Mouse (Mus musculus) forebrain, embryonic 14.5 days (tissue): ENCODE results near the gene Tmem80. TPM values are rescaled to one million over a fixed set of nuclear protein-coding genes. Genes with fewer than 3 reads are reported as not detected.

Experiments
- ATAC-seq: fragments of 200-750 bp; cut with Nextera tagmentation; 2 replicates; pipeline ENCODE4 v1.8.0; 2017; ENCODE audit warnings: mild to moderate bottlenecking, moderate library complexity
- DNase-seq: peaks from one replicate; pipeline ENCODE4 v3.0.0-alpha.2; 2015; ENCODE audit warnings: low spot score
- H3K27ac ChIP-seq: fragments of 300-500 bp; sonication (generic); 2 replicates; pipeline ENCODE4 v1.5.1; 2014; ENCODE audit warnings: low read depth, mild to moderate bottlenecking, control low read depth, low read length, moderate library complexity
- H3K27me3 ChIP-seq: fragments of 300-500 bp; sonication (generic); replicated peaks from 2 replicates; pipeline ENCODE4 v1.6.1; 2014; ENCODE audit warnings: low read length, control low read depth, mixed read lengths; ENCODE audit not compliant: control insufficient read depth, insufficient read depth
- H3K36me3 ChIP-seq: fragments of 300-500 bp; sonication (generic); 2 replicates; pipeline ENCODE4 v1.6.1; 2014; ENCODE audit warnings: low read length, control low read depth; ENCODE audit not compliant: control insufficient read depth, insufficient read depth
- H3K4me1 ChIP-seq: fragments of 300-500 bp; sonication (generic); 2 replicates; pipeline ENCODE4 v1.6.1; 2014; ENCODE audit warnings: antibody characterized with exemption, low read length, control low read depth; ENCODE audit not compliant: control insufficient read depth, insufficient read depth
- H3K4me2 ChIP-seq: fragments of 300-500 bp; sonication (generic); 2 replicates; pipeline ENCODE4 v1.6.1; 2014; ENCODE audit warnings: mild to moderate bottlenecking, control low read depth, low read length
- H3K4me3 ChIP-seq: fragments of 300-500 bp; sonication (generic); 2 replicates; pipeline ENCODE4 v1.5.1; 2014; ENCODE audit warnings: low read depth, low read length, control low read depth
- H3K9ac ChIP-seq: fragments of 300-500 bp; sonication (generic); 2 replicates; pipeline ENCODE4 v1.6.1; 2014; ENCODE audit warnings: mild to moderate bottlenecking, low read length, control low read depth, moderate library complexity
- H3K9me3 ChIP-seq: fragments of 300-500 bp; sonication (generic); replicated peaks from 2 replicates; pipeline ENCODE4 v1.6.1; 2016; ENCODE audit warnings: low read length, control low read depth, mixed read lengths; ENCODE audit not compliant: control insufficient read depth
- WGBS: fragments of 180-500 bp; shearing (Covaris S2); extraction: QIAGEN DNeasy Blood & Tissue Kit; methylation state at CpG from one replicate; pipeline ENCODE4 v1.1.7; 2014; 5-methylcytosine and 5-hydroxymethylcytosine counted together
- polyA plus RNA-seq: library from polyadenylated mRNA; unstranded; fragments of >200 nt; fragmentation: Nextera tagmentation; extraction: Ambion mirVana; gene quantifications from 2 replicates; pipeline ENCODE4 v1.2.1, GENCODE M21; 2014

The Tmem80 gene
- polyA plus RNA-seq, 1 experiment from 2014 or later = 39.1 TPM

DNA sequence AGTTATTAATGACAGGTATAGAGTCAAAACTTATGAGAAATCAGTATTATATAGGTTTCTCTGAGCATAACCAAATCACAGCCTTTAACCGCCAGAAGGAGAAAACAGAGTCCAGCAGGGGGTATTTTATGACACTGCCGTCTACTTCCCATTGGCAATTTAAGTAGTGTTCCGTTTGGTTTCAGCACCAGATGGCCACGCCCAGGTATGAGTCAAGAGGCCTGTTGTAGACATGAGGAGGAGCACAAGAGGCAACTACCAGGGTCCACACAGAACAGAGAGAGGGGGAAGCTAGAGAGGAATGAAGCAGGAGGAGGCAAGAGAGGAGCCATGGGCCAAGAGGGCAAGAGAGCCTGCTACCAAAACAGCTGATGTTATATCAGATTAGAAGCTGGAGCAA, 52.0 kb downstream of the Tmem80 start:
- H3K4me1 ChIP-seq = no peaks in the 10 kb centered on the region
- 72% methylated on average over 4 of the region's 4 CpGs for WGBS
- H3K27me3 ChIP-seq = no peaks in the 10 kb centered on the region
- ATAC-seq (no peak), DNase-seq (no peak)
- H3K27ac ChIP-seq = no peak overlapping the region
- H3K4me3 ChIP-seq = no peak overlapping the region
- H3K36me3 ChIP-seq = no peaks in the 10 kb centered on the region
- H3K9ac ChIP-seq = no peak overlapping the region
- no peak overlapping the region for H3K4me2 ChIP-seq
- no peaks in the 10 kb centered on the region for H3K9me3 ChIP-seq

DNA sequence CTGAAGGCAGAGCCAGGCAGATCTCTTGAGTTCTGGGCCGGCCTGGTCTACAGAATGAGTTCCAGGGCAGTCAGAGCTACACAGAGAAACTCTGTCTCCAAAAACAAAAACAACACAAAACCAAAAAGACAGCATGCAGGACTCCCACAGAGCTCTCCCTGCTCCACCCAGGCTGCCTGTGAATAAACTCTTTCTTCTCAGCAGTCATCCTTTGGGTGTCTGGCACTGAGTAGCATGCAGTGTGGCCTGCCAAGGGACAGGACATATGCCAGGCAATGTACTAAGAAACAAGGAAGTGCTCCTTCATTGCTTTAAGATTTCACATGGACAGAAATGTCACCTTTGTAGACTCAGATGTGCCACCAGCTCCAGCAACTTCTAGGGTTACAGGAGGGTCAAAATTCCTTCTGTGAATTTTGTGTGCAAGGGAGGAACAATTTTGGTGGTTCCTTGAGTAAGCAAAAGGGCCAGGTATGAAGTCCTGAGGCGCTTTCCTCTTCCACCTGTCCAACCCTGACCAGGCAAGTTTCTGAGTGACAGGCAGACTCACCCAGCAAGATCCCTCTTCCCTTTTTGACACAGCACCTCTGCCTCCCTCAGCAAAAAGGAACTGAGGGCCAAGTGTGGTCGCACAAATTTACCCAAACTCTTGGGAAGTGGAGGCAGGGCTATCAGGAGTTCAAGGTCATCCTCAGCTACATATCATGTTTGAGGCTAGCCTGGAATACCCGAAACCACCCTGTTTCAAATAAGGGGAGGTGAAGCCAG, 53.7 kb downstream of the Tmem80 start:
- H3K4me2 ChIP-seq = no peak overlapping the region
- 79% methylated on average over 4 of the region's 4 CpGs for WGBS
- H3K36me3 ChIP-seq = no peaks in the 10 kb centered on the region
- no peak overlapping the region for H3K9ac ChIP-seq
- DNase-seq (no peak), ATAC-seq (no peak)
- no peak overlapping the region for H3K4me3 ChIP-seq
- H3K9me3 ChIP-seq = no peaks in the 10 kb centered on the region
- no peaks in the 10 kb centered on the region for H3K4me1 ChIP-seq
- no peaks in the 10 kb centered on the region for H3K27me3 ChIP-seq
- H3K27ac ChIP-seq = no peak overlapping the region

Other genes with a start within 250 kb of the Tmem80 start
- gene Pkp3, start 249.5 kb upstream of the Tmem80 start, polyA plus RNA-seq = not detected in 2 replicates
- gene Sigirr, start 227.2 kb upstream of the Tmem80 start, polyA plus RNA-seq = 2.4 and 2.5 TPM in 2 replicates
- gene Ano9, start 209.9 kb upstream of the Tmem80 start, polyA plus RNA-seq = 0.10 TPM in 1 of 2 replicates, not detected in the other
- gene Ptdss2, start 205.4 kb upstream of the Tmem80 start, polyA plus RNA-seq = 81.2 and 82.1 TPM in 2 replicates
- 54.7 and 56.7 TPM in 2 replicates for gene Rnh1, start 154.9 kb upstream of the Tmem80 start, polyA plus RNA-seq
- 70.2 and 96.3 TPM in 2 replicates for gene Hras, start 133.7 kb upstream of the Tmem80 start, polyA plus RNA-seq
- gene Lrrc56, start 133.6 kb upstream of the Tmem80 start, polyA plus RNA-seq = 6.7 and 8.9 TPM in 2 replicates
- gene Lmntd2, start 113.7 kb upstream of the Tmem80 start, polyA plus RNA-seq = 0.94 and 0.95 TPM in 2 replicates
- gene Rassf7, start 111.9 kb upstream of the Tmem80 start, polyA plus RNA-seq = 23.7 and 23.8 TPM in 2 replicates
- gene Phrf1, start 99.0 kb upstream of the Tmem80 start, polyA plus RNA-seq = 64.2 and 78.8 TPM in 2 replicates
- 0.97 and 1.0 TPM in 2 replicates for gene Irf7, start 61.3 kb upstream of the Tmem80 start, polyA plus RNA-seq
- gene Cdhr5, start 51.0 kb upstream of the Tmem80 start, polyA plus RNA-seq = not detected in 2 replicates
- 1.5 and 2.6 TPM in 2 replicates for gene Sct, start 48.6 kb upstream of the Tmem80 start, polyA plus RNA-seq
- gene Drd4, start 35.7 kb upstream of the Tmem80 start, polyA plus RNA-seq = 0.37 and 0.68 TPM in 2 replicates
- 118 and 143 TPM in 2 replicates for gene Deaf1, start within 50 bp of the Tmem80 start, polyA plus RNA-seq
- 0.25 and 0.67 TPM in 2 replicates for gene Eps8l2, start 11.1 kb downstream of the Tmem80 start, polyA plus RNA-seq
- 418 and 419 TPM in 2 replicates for gene Taldo1, start 64.5 kb downstream of the Tmem80 start, polyA plus RNA-seq
- 41.7 and 43.4 TPM in 2 replicates for gene Gatd1, start 86.4 kb downstream of the Tmem80 start, polyA plus RNA-seq
- gene Cend1, start 101.8 kb downstream of the Tmem80 start, polyA plus RNA-seq = 21.3 and 25.1 TPM in 2 replicates
- 56.0 and 81.6 TPM in 2 replicates for gene Slc25a22, start 110.2 kb downstream of the Tmem80 start, polyA plus RNA-seq
- gene Pidd1, start 116.3 kb downstream of the Tmem80 start, polyA plus RNA-seq = 5.4 and 5.6 TPM in 2 replicates
- 740 and 845 TPM in 2 replicates for gene Rplp2, start 119.6 kb downstream of the Tmem80 start, polyA plus RNA-seq
- gene Pnpla2, start 127.5 kb downstream of the Tmem80 start, polyA plus RNA-seq = 16.3 and 20.5 TPM in 2 replicates
- gene Cracr2b, start 133.4 kb downstream of the Tmem80 start, polyA plus RNA-seq = 3.0 and 4.3 TPM in 2 replicates
- gene Cd151, start 139.7 kb downstream of the Tmem80 start, polyA plus RNA-seq = 56.8 and 60.4 TPM in 2 replicates
- gene Polr2l, start 147.4 kb downstream of the Tmem80 start, polyA plus RNA-seq = 72.2 and 79.3 TPM in 2 replicates
- 29.9 and 30.9 TPM in 2 replicates for gene Tspan4, start 147.5 kb downstream of the Tmem80 start, polyA plus RNA-seq
- gene Chid1, start 212.1 kb downstream of the Tmem80 start, polyA plus RNA-seq = 32.7 and 37.1 TPM in 2 replicates
- gene Ap2a2, start 234.4 kb downstream of the Tmem80 start, polyA plus RNA-seq = 72.4 and 83.6 TPM in 2 replicates